Mouse (Mus musculus) ES-E14 (cell line): Measurements from ENCODE around the gene Myrfl.

Source experiments
- CHD2 ChIP-seq: IDR thresholded peaks from 2 replicates; pipeline ENCODE4 v1.6.1; 2014; ENCODE audit warnings: mild to moderate bottlenecking, low read depth, low read length, inconsistent platforms
- HCFC1 ChIP-seq: IDR thresholded peaks from 2 replicates; pipeline ENCODE4 v1.6.1; 2012; ENCODE audit warnings: low read length, inconsistent platforms, borderline replicate concordance; ENCODE audit not compliant: insufficient read depth

DNA sequence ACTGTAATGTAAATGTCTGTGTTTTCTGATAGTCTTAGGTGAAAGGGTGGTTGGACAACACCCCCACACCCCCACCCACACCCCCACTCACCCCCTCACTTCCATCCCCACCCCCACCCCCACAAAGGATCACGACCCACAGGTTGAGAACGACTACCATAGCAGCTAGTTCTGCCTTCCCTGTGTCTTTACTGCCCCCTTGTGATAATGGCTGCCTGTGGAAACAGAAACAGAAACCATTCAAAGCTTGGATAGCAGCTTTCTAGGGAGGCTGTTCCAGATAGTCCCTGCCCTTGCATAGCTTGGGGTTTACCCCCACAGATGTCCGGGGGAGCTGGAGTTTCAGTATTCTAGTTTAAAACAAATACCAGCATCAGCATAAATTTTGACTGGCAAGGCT, 3.0 kb downstream of the Myrfl start:
- TF ChIP-seq HCFC1 (no peak), CHD2 (no peak)
